Mouse (Mus musculus) spleen, embryonic (tissue): ENCODE results near the gene Etfa.

Experiments used
- CTCF ChIA-PET: fragments of 350-600 bp; sonication (Branson Sonifier 250); formaldehyde crosslinking; loops from one replicate; lab custom pipeline; 2022; lab: Charles Lee

Etfa gene

GRCm38 (mm10) chr9:55525716-55526115, 13.7 kb upstream of the Etfa start:
- CTCF ChIA-PET, result no interaction called here

GRCm38 (mm10) chr9:55511521-55511993, 486 bp downstream of the Etfa start:
- CTCF ChIA-PET, result no interaction called here

GRCm38 (mm10) chr9:55510651-55511235, 1.3 kb downstream of the Etfa start:
- CTCF ChIA-PET, result no interaction called here

GRCm38 (mm10) chr9:55509731-55510130, 2.3 kb downstream of the Etfa start:
- CTCF ChIA-PET, result no interaction called here

- CTCF ChIA-PET, result no interaction called here
These were observed 3.3 kb downstream of the Etfa start for GRCm38 (mm10) chr9:55508701-55509100.

GRCm38 (mm10) chr9:55507922-55508321, 4.1 kb downstream of the Etfa start:
- CTCF ChIA-PET, result no interaction called here

- CTCF ChIA-PET, result no interaction called here
These were observed 29.9 kb downstream of the Etfa start for GRCm38 (mm10) chr9:55482116-55482515.

GRCm38 (mm10) chr9:55478699-55479098, 33.3 kb downstream of the Etfa start:
- CTCF ChIA-PET, result no interaction called here

- CTCF ChIA-PET, result no interaction called here
These were observed 36.0 kb downstream of the Etfa start for GRCm38 (mm10) chr9:55476084-55476483.

- CTCF ChIA-PET, result no interaction called here
These were observed 43.6 kb downstream of the Etfa start for GRCm38 (mm10) chr9:55468397-55468796.

GRCm38 (mm10) chr9:55453366-55453765, 58.7 kb downstream of the Etfa start:
- CTCF ChIA-PET, result no interaction called here

GRCm38 (mm10) chr9:55452906-55453305, 59.1 kb downstream of the Etfa start:
- CTCF ChIA-PET, result no interaction called here

GRCm38 (mm10) chr9:55451426-55451825, 60.6 kb downstream of the Etfa start:
- CTCF ChIA-PET, result no interaction called here

- CTCF ChIA-PET, result no interaction called here
These were observed 62.0 kb downstream of the Etfa start for GRCm38 (mm10) chr9:55450035-55450434.

GRCm38 (mm10) chr9:55449108-55449507, 62.9 kb downstream of the Etfa start:
- CTCF ChIA-PET, result no interaction called here

- CTCF ChIA-PET, result no interaction called here
These were observed 64.5 kb downstream of the Etfa start for GRCm38 (mm10) chr9:55447509-55447908.

GRCm38 (mm10) chr9:55439206-55439780, 72.8 kb downstream of the Etfa start:
- CTCF ChIA-PET, result no interaction called here

GRCm38 (mm10) chr9:55438433-55438832, 73.6 kb downstream of the Etfa start:
- CTCF ChIA-PET, result no interaction called here

GRCm38 (mm10) chr9:55433875-55434274, 78.2 kb downstream of the Etfa start:
- CTCF ChIA-PET, result no interaction called here

GRCm38 (mm10) chr9:55432306-55433289, 79.4 kb downstream of the Etfa start:
- CTCF ChIA-PET, result no interaction called here

- CTCF ChIA-PET, result interaction anchor here (0.6 to 0.8 kb wide), 2 partner anchors 29 to 105 kb away, joined by 3 read pairs; no protein-coding TSS in a partner anchor
These were observed 81.9 kb downstream of the Etfa start for GRCm38 (mm10) chr9:55430133-55430532.
